Mouse (Mus musculus) heart, embryonic 15.5 days (tissue): ENCODE data around the gene Ipo7. TPM values are rescaled to one million over a fixed set of nuclear protein-coding genes. Genes with fewer than 3 reads are reported as not detected.
A peak's percentile ranks its signal among the peaks of the same experiment; 100 is the strongest.
"Not testable (repeated sequence)": the region's sequence is repeated elsewhere in the genome, so short reads cannot be mapped to it uniquely, and the experiment has no call there.

ENCODE experiments used
- ATAC-seq: fragments of 200-750 bp; cut with Nextera tagmentation; replicated peaks from 2 replicates; pipeline ENCODE4 v1.8.0; 2017; ENCODE audit warnings: low read depth, moderate TSS enrichment; ENCODE audit not compliant: insufficient number of reproducible peaks, insufficient read depth, low FRiP score
- H3K27ac ChIP-seq: fragments of 300-500 bp; sonication (generic); 2 replicates; pipeline ENCODE4 v1.5.1; 2015; ENCODE audit warnings: mild to moderate bottlenecking, inconsistent platforms
- H3K27me3 ChIP-seq: fragments of 300-500 bp; sonication (generic); 2 replicates; pipeline ENCODE4 v1.6.1; 2015; ENCODE audit warnings: inconsistent platforms
- H3K36me3 ChIP-seq: fragments of 300-500 bp; sonication (generic); 2 replicates; pipeline ENCODE4 v1.6.1; 2015; ENCODE audit warnings: mild to moderate bottlenecking, inconsistent platforms
- H3K4me1 ChIP-seq: fragments of 300-500 bp; sonication (generic); replicated peaks from 2 replicates; pipeline ENCODE4 v1.6.1; 2015; ENCODE audit warnings: inconsistent platforms
- H3K4me2 ChIP-seq: fragments of 300-500 bp; sonication (generic); 2 replicates; pipeline ENCODE4 v1.6.1; 2015; ENCODE audit warnings: inconsistent platforms, mild to moderate bottlenecking, moderate library complexity
- H3K4me3 ChIP-seq: fragments of 300-500 bp; sonication (generic); 2 replicates; pipeline ENCODE4 v1.5.1; 2015; ENCODE audit warnings: mild to moderate bottlenecking, inconsistent platforms
- H3K9ac ChIP-seq: fragments of 300-500 bp; sonication (generic); 2 replicates; pipeline ENCODE4 v1.6.1; 2015; ENCODE audit warnings: mild to moderate bottlenecking, inconsistent platforms
- H3K9me3 ChIP-seq: fragments of 300-500 bp; sonication (generic); replicated peaks from 2 replicates; pipeline ENCODE4 v1.6.1; 2016; ENCODE audit warnings: inconsistent platforms
- WGBS: fragments of 180-500 bp; shearing (Covaris S2); methylation state at CpG from one replicate; pipeline ENCODE4 v1.1.7; 2015; ENCODE audit warnings: mixed read lengths; 5-methylcytosine and 5-hydroxymethylcytosine counted together
- polyA plus RNA-seq: library from polyadenylated mRNA; unstranded; fragments of >200 nt; fragmentation: Nextera tagmentation; extraction: Ambion mirVana; gene quantifications from 2 replicates; pipeline ENCODE4 v1.2.1, GENCODE M21; 2015

Gene Ipo7
- 34.3 and 35.3 TPM in 2 replicates for polyA plus RNA-seq

DNA sequence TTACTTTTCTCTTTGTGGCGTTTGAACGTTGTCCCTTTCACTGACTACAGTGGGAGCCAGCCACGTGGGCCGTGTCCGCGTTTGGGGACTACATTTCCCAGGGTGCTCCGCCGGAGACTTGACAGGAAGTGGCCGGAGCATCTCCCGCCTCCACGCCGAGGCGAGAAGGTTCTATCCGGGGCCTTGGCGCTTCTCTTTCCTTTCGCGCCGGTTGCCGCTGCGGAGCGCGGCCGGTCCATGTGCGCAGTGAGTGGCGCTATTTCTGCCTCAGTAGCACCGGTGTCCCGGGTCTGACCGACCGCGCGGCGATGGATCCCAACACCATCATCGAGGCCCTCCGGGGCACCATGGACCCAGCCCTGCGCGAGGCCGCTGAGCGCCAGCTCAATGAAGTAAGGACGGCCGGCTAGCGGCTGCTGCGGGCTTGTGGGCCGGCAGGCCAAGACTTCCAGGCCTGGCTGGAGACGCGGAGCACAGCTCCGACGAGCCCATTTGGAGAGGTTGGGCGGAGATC lies at the start of gene Ipo7:
TSS of gene Ipo7 (plus strand) at position 158 of the 514 bp plus-strand sequence.
- no peaks in the 10 kb centered on the region for H3K27me3 ChIP-seq
- ATAC-seq, result peak; percentile 97
- WGBS, result under 1% methylated on average over 48 of the region's 48 CpGs
- peak within 1 kb of the TSS; percentile 80 for H3K4me2 ChIP-seq
- no peaks in the 10 kb centered on the region for H3K36me3 ChIP-seq
- peaks cover 8% of the 10 kb centered on the region for H3K4me1 ChIP-seq
- peak within 1 kb of the TSS; percentile 95 for H3K27ac ChIP-seq
- H3K9ac ChIP-seq, result peak within 1 kb of the TSS; percentile 98
- no peaks in the 10 kb centered on the region for H3K9me3 ChIP-seq
- peak within 1 kb of the TSS; percentile 95 for H3K4me3 ChIP-seq

DNA sequence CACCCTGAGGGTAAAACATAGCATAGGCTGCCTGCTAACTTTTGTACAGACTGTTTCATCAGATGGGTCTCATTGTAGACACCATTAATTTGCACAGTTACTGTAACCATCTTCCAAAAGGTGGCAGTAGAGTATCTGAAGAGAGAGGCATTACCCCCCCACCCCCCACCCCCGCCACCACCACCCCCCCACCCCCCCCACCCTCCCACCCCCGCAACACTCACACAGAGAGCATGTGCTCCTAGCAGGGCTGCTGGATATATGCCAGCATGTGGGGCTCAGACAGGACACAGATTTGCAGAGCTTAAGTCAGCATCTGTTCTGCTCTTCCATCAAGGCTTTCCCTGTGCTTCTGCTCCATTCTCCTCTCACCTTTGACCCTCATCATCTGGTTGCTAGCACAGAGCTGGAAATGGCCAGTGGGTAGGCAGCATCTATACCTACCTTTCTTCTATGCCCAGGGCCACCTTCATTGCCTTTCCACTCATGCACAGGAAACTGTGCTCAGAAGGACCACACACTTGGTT lies 49.1 kb upstream of the Ipo7 start:
- Histone ChIP-seq H3K4me2 (no peak overlapping the region), H3K4me1 (peaks cover 18% of the 10 kb centered on the region), H3K27ac (peak overlapping the region; percentile 74), H3K4me3 (no peak overlapping the region), H3K27me3 (no peaks in the 10 kb centered on the region), H3K9ac (no peak overlapping the region), H3K9me3 (no peaks in the 10 kb centered on the region), H3K36me3 (peaks cover 7% of the 10 kb centered on the region; the same call in 1 of the 2 replicates)
- 0% methylated on average over 2 of the region's 2 CpGs for WGBS
- ATAC-seq, result peak; percentile 60; the same call in 1 of the 2 replicates

DNA sequence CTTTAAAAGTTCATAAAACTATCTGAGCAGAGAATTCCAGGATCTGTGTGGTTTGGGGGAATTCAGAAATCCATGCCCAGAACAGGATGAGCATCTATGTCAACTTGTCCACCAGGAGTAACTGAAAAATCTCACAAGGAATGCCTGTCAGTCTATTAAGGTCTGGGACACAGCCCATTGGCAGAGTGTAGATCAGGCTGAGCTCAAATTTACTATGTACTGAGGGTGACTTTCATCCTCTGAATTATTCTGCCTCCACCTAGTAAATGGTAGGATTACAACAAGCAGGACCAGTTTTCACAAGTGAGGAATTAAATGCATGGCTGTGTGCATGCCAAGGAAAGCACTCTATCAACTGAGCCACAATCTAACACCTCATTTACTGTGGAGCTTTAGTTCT lies 48.5 kb upstream of the Ipo7 start:
- no peak overlapping the region for H3K4me2 ChIP-seq
- no peak for ATAC-seq
- H3K9ac ChIP-seq, result no peak overlapping the region

DNA sequence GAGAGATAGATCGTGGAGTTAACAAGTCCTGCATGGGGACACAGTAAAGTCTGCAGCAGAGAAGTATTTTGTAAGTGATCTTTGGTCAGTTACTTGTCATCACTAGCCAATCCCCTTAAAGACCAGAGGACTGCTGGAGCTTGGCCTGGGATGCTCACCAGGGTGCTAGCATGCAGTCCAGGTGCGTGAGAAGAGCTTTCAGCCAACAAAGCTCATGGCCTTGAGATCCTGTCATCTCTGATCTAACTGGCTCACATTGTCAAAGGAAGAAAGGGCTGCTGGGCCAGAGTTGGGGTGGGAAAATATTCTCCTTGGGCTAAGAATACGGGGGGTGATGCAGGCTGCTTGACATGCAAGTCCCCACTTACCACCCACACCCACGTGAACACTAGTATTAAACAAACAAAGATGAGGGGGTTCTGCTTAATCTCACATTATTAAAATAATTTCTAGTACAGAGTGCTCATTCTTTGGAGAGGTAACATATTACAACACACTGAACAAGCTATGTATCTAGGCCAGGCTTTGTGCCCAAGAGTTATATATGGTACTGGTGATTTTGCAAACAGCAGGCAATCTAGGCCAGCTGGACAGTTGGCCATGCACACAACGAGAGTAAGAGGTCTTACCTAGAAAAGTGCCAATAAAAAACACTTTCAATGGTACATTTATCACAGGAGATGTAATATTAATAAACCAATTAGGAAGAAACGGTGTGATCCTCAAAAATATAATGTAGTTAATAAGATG lies 41.9 kb upstream of the Ipo7 start:
- Histone ChIP-seq H3K27ac (no peak overlapping the region), H3K4me2 (no peak overlapping the region), H3K36me3 (peaks cover 43% of the 10 kb centered on the region), H3K9ac (no peak overlapping the region), H3K9me3 (no peaks in the 10 kb centered on the region), H3K4me3 (no peak overlapping the region), H3K4me1 (no peaks in the 10 kb centered on the region), H3K27me3 (no peaks in the 10 kb centered on the region)
- WGBS, result 88% methylated on average over 6 of the region's 6 CpGs
- no peak for ATAC-seq

More for the DNA sequence above, 48.5 kb upstream of the Ipo7 start:
- no peaks in the 10 kb centered on the region for H3K9me3 ChIP-seq
- H3K36me3 ChIP-seq, result peaks cover 7% of the 10 kb centered on the region; the same call in 1 of the 2 replicates
- H3K4me1 ChIP-seq, result peaks cover 18% of the 10 kb centered on the region
- H3K27me3 ChIP-seq, result no peaks in the 10 kb centered on the region
- H3K4me3 ChIP-seq, result no peak overlapping the region
- H3K27ac ChIP-seq, result peak overlapping the region; percentile 55

DNA sequence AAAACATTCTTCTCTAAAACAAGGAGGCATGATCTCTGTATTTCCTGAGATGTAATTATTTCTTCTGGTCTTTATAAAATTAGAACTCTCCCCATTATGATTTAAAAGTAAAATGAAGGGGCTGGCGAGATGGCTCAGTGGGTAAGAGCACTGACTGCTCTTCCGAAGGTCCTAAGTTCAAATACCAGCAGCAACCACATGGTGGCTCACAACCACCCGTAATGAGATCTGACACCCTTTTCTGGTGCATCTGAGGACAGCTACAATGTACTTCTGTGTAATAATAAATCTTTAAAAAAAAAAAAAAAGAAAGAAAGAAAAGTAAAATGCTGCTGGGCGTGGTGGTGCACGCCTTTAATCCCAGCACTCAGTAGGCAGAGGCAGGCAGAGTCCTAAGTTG lies 40.9 kb upstream of the Ipo7 start:
- H3K27ac ChIP-seq, H3K4me3 ChIP-seq, H3K27me3 ChIP-seq, H3K4me2 ChIP-seq, ATAC-seq, H3K4me1 ChIP-seq, H3K9ac ChIP-seq, H3K9me3 ChIP-seq: not testable (repeated sequence)
- peaks cover 52% of the 10 kb centered on the region for H3K36me3 ChIP-seq
- WGBS, result 71% methylated on average over 5 of the region's 5 CpGs

DNA sequence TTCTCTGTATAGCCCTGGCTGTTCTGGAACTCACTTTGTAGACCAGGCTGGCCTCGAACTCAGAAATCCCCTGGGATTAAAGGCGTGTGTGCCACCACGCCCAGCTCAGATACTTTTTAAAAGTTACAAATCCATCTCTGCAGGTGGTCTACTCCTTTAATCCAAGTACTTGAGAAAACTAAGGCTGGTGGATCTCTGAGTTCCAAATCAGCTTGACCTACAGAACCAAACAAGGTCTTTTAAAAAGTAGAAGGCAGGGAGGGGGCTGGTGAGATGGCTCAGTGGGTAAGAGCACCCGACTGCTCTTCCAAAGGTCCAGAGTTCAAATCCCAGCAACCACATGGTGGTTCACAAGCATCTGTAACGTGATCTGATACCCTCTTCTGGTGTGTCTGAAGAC lies 33.5 kb upstream of the Ipo7 start:
- H3K27ac ChIP-seq, H3K27me3 ChIP-seq, H3K9me3 ChIP-seq, ATAC-seq, H3K9ac ChIP-seq, H3K4me3 ChIP-seq: not testable (repeated sequence)
- WGBS, result 82% methylated on average over 5 of the region's 5 CpGs
- Histone ChIP-seq H3K4me2 (peak overlapping the region; percentile 68; the same call in 1 of the 2 replicates), H3K4me1 (peaks cover 11% of the 10 kb centered on the region), H3K36me3 (peaks cover 23% of the 10 kb centered on the region)

DNA sequence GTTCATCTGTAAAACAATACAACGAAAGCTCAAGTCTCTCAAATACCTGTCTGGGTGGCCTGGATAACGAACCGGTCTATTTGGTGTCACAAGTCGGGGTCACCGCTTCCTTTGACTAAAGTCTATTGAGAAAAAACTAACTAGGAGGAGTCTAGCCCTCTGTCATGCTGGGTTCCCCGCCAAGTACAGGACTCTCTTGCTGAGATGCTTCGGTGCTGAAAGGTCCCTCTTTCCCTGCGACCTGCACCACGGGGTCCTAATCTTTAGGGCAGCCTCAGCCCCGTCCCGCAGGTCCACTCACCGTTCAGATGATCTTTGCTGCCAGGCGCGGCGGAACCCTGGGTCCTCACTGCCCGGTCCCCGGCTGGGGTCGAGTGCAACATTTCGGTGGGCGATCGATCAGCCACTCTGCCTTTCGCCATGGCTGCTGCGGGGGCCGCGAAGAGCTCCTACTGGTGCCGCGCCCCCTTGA lies 32.4 kb upstream of the Ipo7 start:
- Histone ChIP-seq H3K4me3 (peak overlapping the region; percentile 69), H3K4me1 (peaks cover 11% of the 10 kb centered on the region), H3K27me3 (no peaks in the 10 kb centered on the region), H3K4me2 (peak overlapping the region; percentile 68), H3K27ac (peak overlapping the region; percentile 86), H3K9me3 (no peaks in the 10 kb centered on the region), H3K36me3 (peaks cover 13% of the 10 kb centered on the region), H3K9ac (peak overlapping the region; percentile 64)
- peak; percentile 45 for ATAC-seq
- WGBS, result under 1% methylated on average over 27 of the region's 27 CpGs

DNA sequence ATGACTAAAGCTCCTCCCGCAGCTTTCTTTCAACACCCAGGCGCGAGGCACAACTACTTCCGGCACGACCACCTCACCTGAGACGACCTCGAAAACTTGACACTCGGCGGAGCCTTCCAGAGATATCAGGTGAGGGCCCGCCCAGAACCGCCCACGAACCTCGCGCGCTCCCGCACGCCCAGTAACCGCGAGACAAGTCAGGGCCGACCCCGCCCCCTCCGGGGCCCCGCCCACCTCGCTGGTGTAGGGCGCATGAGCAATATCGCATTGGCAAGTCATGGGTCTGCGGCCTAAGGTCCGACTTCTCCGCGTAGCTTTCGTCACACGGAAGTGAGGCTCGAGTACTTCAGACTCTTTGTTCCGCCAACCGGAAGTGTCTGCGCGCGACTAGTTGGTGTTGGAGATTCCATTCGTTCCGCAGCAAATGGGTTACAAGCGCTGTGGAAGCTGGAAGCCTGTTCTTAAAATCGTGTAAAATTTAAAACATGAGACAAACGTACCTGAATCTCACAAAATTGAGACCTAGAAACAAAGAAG lies 31.9 kb upstream of the Ipo7 start:
- Histone ChIP-seq H3K4me3 (peak overlapping the region; percentile 69), H3K27me3 (no peaks in the 10 kb centered on the region), H3K36me3 (peaks cover 12% of the 10 kb centered on the region), H3K4me2 (peak overlapping the region; percentile 68), H3K9me3 (no peaks in the 10 kb centered on the region), H3K9ac (peak overlapping the region; percentile 64), H3K4me1 (peaks cover 11% of the 10 kb centered on the region), H3K27ac (peak overlapping the region; percentile 86)
- peak; percentile 99 for ATAC-seq
- WGBS, result 0% methylated on average over 43 of the region's 43 CpGs

DNA sequence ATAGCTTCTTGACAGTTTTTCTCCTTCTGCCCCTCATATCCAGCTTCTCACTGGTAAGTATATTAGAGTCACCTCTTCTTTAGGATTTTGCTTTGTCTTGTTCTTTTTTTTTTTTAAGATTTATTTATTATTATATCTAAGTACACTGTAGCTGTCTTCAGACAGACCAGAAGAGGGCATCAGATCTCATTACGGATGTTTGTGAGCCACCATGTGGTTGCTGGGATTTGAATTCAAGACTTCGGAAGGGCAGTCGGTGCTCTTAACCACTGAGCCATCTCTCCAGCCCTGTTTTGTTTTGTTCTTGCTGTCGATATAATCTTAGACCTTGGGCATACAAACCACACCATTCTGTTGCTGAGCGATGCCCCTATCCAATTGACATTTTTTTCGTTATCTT lies 31.3 kb upstream of the Ipo7 start, which contains the start of gene Tmem41b:
TSS of gene Tmem41b (minus strand) at position 155 of the 400 bp plus-strand sequence.
- H3K9me3 ChIP-seq, ATAC-seq, H3K36me3 ChIP-seq, H3K27me3 ChIP-seq: not testable (repeated sequence)
- Histone ChIP-seq H3K9ac (peak within 1 kb of the TSS; percentile 64), H3K27ac (peak within 1 kb of the TSS; percentile 86), H3K4me1 (peaks cover 11% of the 10 kb centered on the region), H3K4me3 (peak within 1 kb of the TSS; percentile 69), H3K4me2 (peak within 1 kb of the TSS; percentile 68)
- WGBS, result 35% methylated on average over 6 of the region's 6 CpGs

DNA sequence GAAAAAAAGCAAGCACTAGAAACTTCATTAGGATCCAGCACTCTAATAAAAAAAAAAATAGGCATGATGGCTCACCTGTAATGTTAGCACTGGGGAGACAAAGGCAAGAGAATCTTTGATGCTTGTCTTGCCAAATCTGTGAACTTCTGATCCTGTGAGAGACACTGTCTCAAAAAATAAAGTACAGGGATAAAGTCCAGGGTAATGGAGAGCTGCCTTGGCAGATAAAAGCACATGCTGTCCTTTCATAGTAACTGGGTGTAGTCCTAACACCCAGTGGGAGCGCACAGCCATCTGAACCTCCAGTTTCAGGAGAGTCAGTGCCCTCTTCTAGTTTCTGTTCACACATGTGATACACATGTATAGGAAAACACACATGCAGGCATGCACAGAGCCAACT lies 26.8 kb upstream of the Ipo7 start:
- Histone ChIP-seq H3K4me2 (no peak overlapping the region), H3K27ac (no peak overlapping the region), H3K9ac (no peak overlapping the region), H3K4me3 (no peak overlapping the region), H3K4me1 (peaks cover 19% of the 10 kb centered on the region), H3K36me3 (no peaks in the 10 kb centered on the region), H3K27me3 (no peaks in the 10 kb centered on the region), H3K9me3 (no peaks in the 10 kb centered on the region)
- WGBS, result 87% methylated on average over 1 of the region's 1 CpGs
- ATAC-seq, result no peak

DNA sequence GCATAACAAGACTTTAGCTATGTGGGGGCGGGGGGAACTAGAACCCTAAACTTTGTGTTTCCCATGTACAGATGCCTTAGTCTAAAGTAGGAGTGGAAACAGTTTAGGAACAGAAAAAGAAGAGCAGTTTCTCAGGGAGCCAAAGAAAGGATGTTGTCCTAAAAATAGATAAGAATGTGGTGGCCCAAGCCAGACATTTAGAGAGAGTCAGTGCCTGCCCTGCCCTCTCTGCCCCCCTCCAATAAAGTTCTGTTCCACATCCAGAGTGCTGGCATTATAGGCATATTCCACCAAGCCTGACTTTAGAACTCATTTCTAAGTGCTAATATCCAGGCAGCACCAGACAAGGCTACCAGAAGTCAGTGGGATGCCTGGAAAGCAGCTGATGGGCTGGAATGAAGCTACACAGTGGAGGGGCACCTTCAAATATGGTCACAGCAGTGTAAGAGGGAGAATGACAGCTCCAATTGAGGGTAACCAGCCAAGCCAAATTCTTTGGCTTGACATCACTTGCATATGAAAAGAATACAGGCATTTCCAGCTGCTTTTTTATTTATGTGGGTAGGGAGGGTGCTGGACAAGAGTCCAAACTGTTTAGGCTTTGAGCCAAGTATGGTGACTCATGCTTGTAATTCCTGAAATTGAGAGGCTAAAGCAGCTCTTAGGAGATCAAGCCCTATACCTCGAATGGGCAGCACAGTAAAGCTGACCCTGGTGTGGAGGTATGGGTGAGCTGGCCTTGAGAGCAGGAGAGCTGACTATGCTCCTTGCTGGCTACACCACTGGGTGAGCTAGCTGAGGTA lies 24.7 kb upstream of the Ipo7 start:
- H3K27ac ChIP-seq, result peak overlapping the region; percentile 96
- peak; percentile 94 for ATAC-seq
- peak overlapping the region; percentile 28 for H3K9ac ChIP-seq
- H3K4me1 ChIP-seq, result peaks cover 19% of the 10 kb centered on the region
- no peak overlapping the region for H3K4me3 ChIP-seq
- H3K4me2 ChIP-seq, result peak overlapping the region; percentile 19
- WGBS, result 30% methylated on average over 2 of the region's 2 CpGs
- no peaks in the 10 kb centered on the region for H3K9me3 ChIP-seq
- no peaks in the 10 kb centered on the region for H3K36me3 ChIP-seq
- no peaks in the 10 kb centered on the region for H3K27me3 ChIP-seq
